Mouse (Mus musculus): ENCODE data around the gene A730071L15Rik. TPM values are rescaled to one million over a fixed set of nuclear protein-coding genes. Genes with fewer than 3 reads are reported as not detected.

The A730071L15Rik gene
- total RNA-seq, 2 experiments from 2014 or later: not detected

- DNase-seq (ENCODE audit: low spot score in 2 of 2): no peak
- intact Hi-C loops (cut with DNase I): no loop called here
Observed at GRCm38 (mm10) chr11:6233025-6233424, 33.2 kb downstream of the A730071L15Rik start.

- DNase-seq (ENCODE audit: low spot score in 2 of 2): no peak
- intact Hi-C loops (cut with DNase I): no loop called here
Observed at GRCm38 (mm10) chr11:6244707-6245106, 44.9 kb downstream of the A730071L15Rik start.

Other genes starting within 250 kb of the A730071L15Rik start
- 1 to 10 TPM in 1 of 2 experiments, under 1 TPM in 1; 0.83 to 1.2 TPM for gene Gck, start 249.9 kb upstream of the A730071L15Rik start, total RNA-seq (2021)
- 10 to 100 TPM; 82.9 to 87.6 TPM for gene Ykt6, start 244.3 kb upstream of the A730071L15Rik start, total RNA-seq (2021)
- gene Camk2b, start 133.7 kb upstream of the A730071L15Rik start, total RNA-seq (2021): 100 to 1,000 TPM; 645 to 685 TPM
- 100 to 1,000 TPM; 124 to 125 TPM for gene Nudcd3, start 386 bp downstream of the A730071L15Rik start, total RNA-seq (2021)
- 1 to 10 TPM; 1.1 TPM for gene Npc1l1, start 30.1 kb downstream of the A730071L15Rik start, total RNA-seq (2021)
- 10 to 100 TPM; 43.9 to 44.4 TPM for gene Ddx56, start 67.7 kb downstream of the A730071L15Rik start, total RNA-seq (2021)
- 10 to 100 TPM; 88.9 to 94.6 TPM for gene Tmed4, start 74.8 kb downstream of the A730071L15Rik start, total RNA-seq (2021)
- gene Ogdh, start 91.6 kb downstream of the A730071L15Rik start, total RNA-seq (2021): 100 to 1,000 TPM; 240 to 254 TPM
- gene Zmiz2, start 189.0 kb downstream of the A730071L15Rik start, total RNA-seq (2021): 100 to 1,000 TPM; 215 to 216 TPM
- gene Ppia, start 215.4 kb downstream of the A730071L15Rik start, total RNA-seq (2021): 1,000 to 10,000 TPM; 1,922 to 2,079 TPM
- gene H2afv, start 244.4 kb downstream of the A730071L15Rik start, total RNA-seq (2021): 10 to 100 TPM; 32.3 to 32.6 TPM

All from left cerebral cortex, postnatal 25 days (tissue).